Mouse (Mus musculus) splenic B cell, adult 2 months (primary cell): ENCODE measurements around the gene BC117090.
"Not testable (repeated sequence)": the region's sequence is repeated elsewhere in the genome, so short reads cannot be mapped to it uniquely, and the experiment has no call there.

Experiments used
- DNase-seq: peaks from one replicate; pipeline ENCODE4 v3.0.0-alpha.2; 2011; ENCODE audit warnings: low read depth, low spot score
- H3K27me3 ChIP-seq: 2 replicates; pipeline ENCODE4 v1.6.1; 2012; ENCODE audit warnings: mild to moderate bottlenecking, low read length, moderate library complexity, mixed read lengths; ENCODE audit not compliant: control insufficient read depth, poor library complexity, insufficient read depth, severe bottlenecking
- H3K36me3 ChIP-seq: 2 replicates; pipeline ENCODE4 v1.6.1; 2012; ENCODE audit warnings: mild to moderate bottlenecking, low read length, moderate library complexity, mixed read lengths; ENCODE audit not compliant: control insufficient read depth, poor library complexity, insufficient read depth, severe bottlenecking

BC117090 gene

DNA sequence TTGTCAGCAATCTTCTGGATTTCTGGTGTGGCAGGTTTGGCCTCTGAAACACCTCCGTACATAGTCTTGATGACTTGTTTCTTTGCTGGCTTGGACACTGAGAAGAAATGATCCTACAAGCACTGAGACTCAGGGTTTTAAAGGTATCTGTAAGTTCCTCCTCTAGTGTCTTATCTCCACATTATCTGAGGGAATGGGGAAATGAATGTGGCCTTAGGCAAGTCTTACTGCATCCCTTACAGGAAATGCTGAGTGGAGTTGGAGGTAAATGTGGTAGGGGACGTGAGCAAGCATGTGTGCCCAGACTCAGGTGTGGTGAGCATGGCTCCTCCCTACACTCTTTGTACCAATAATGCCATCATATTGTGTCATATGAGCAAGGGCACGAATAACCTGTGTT lies at the start of gene BC117090:
BC117090 (minus strand) TSS at position 101 of the 400 bp plus-strand sequence.
- DNase-seq = no peak
- H3K27me3 ChIP-seq = no peaks in the 10 kb centered on the region
- no peaks in the 10 kb centered on the region for H3K36me3 ChIP-seq

DNA sequence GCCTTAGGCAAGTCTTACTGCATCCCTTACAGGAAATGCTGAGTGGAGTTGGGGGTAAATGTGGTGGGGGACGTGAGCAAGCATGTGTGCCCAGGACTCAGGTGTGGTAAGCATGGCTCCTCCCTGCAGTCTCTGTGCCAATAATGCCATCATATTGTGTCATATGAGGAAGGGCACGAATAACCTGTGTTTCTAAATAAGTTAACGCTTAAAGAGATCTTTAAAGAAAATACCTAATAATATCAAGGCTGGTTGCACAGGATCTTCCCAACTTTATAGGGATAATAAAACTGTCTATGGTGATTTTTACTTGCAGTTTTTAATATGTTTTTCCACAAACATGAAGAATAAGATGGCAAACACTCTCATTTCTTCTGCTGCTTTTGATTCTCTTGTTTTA lies 33.5 kb upstream of the BC117090 start, which contains the start of gene BC100530:
BC100530 (minus strand) TSS at position 101 of the 400 bp plus-strand sequence.
- H3K27me3 ChIP-seq, DNase-seq, H3K36me3 ChIP-seq: not testable (repeated sequence)

DNA sequence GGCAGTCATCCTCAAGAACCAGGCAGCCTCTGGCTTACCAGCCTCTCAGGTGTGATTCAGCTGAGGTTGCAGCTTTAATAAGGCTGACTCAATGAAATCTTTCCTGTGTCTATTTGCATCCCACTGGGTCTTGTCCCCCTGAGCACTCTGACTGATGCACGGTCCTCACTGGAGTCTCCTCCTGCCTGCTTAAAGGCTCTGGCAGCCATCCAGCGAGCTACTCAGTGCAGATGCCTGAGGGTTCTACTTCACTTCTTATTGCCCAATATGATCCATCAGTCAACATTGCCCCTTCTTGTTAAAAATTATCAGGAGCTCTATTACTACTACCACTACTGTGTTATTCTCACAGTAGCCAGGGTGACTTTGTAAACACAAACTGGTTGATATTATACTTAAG lies 3.0 kb upstream of the BC117090 start:
- Histone ChIP-seq H3K36me3 (no peaks in the 10 kb centered on the region), H3K27me3 (no peaks in the 10 kb centered on the region)
- DNase-seq = no peak

DNA sequence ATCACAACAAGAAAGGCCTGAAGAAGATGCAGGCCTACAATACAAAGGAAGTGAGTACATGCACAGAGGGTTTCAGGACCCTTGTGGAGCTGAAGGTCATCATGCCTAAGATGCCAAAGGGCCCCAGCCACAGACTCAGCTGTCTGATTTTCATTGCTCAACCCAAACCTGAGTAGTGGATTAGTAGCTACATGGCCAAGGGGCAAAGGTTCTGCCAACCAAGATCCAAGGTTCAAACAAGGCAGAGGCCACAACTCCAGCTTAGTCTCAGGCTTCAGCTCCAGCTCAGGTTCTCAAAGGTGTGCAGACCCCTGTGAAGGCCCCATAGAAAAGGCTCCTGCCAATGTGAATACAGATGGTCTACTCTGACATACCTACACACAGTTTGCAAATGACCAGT lies 14.8 kb downstream of the BC117090 start:
- Histone ChIP-seq H3K36me3 (no peaks in the 10 kb centered on the region), H3K27me3 (no peaks in the 10 kb centered on the region)
- no peak for DNase-seq

DNA sequence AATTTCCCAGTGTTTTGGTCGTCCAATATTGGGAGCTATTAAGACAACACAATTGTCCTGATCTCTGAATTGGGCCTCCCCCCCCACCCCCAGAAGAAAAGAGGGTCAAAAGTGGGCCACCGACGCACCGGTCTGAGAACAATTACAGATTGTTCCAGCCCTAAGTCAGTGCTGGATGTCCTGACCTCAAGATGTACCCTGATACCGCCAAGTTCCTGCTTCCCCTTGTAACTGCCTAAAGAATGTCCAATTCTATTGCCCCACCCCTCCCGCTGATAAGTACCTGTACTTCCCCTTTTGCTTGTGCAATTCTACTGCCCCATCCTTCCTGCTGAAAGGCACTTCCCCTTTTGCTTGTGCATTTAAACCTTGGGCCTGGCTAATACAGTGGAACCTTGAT lies 18.0 kb downstream of the BC117090 start:
- DNase-seq, H3K36me3 ChIP-seq, H3K27me3 ChIP-seq: not testable (repeated sequence)

DNA sequence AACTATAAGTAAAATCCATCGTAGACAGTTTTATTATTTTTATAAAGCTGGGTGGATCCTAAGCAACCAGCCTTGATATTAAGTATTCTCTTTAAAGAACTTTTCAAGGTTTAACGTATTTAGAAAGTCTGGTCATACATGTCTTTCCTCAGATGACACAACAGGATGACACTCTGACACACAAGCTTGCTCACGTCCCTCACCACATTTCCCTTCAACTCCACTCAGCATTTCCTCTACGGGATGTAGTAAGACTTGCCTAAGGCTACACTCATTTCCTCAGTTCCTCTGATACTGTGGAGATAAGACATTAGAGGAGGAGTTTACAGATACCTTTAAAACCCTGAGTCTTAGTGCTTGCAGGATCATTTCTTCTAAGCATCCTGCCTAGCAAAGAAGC lies 26.5 kb downstream of the BC117090 start:
- no peak for DNase-seq
- Histone ChIP-seq H3K27me3 (no peaks in the 10 kb centered on the region), H3K36me3 (no peaks in the 10 kb centered on the region)

DNA sequence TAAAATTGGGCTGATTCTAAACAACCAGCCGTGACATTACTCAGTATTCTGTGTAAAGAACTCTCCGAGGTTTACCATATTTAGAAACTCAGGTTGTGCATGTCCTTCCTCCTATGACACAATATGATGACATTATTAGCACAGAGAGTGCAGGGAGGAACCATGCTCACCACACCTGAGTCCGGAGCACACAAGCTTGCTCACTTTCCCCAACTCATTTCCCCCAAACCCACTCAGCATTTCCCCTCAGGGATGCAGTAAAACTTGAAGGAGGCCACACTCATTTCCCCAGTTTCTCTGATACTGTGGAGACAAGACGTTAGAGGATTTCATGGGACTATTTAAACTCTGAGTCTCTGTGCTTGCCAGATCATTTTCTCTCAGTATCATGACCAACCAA lies 45.0 kb downstream of the BC117090 start:
- H3K36me3 ChIP-seq = no peaks in the 10 kb centered on the region
- H3K27me3 ChIP-seq = no peaks in the 10 kb centered on the region
- DNase-seq = no peak

DNA sequence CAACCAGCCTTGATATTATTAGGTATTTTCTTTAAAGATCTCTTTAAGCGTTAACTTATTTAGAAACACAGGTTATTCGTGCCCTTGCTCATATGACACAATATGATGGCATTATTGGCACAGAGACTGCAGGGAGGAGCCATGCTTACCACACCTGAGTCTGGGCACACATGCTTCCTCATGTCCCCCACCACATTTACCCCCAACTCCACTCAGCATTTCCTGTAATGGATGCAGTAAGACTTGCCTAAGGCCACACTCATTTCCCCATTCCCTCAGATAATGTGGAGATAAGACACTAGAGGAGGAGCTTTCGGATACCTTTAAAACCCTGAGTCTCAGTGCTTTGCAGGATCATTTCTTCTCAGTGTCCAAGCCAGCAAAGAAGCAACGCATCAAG lies 57.3 kb downstream of the BC117090 start, which contains the start of gene Stfa1:
Stfa1 (plus strand) TSS at position 156 of the 400 bp plus-strand sequence.
- H3K36me3 ChIP-seq, DNase-seq, H3K27me3 ChIP-seq: not testable (repeated sequence)
